Mouse (Mus musculus) cerebellum, adult 8-10 months (tissue): ENCODE data around the gene Hist1h3e.
"Not testable (repeated sequence)": the region's sequence is repeated elsewhere in the genome, so short reads cannot be mapped to it uniquely, and the experiment has no call there.

ENCODE experiments used
- DNase-seq: peaks from one replicate; pipeline ENCODE4 v3.0.0; 2022

The Hist1h3e gene

GRCm38 (mm10) chr13:23561531-23561882 is 662 bp downstream of the Hist1h3e start:
- DNase-seq, result not testable (repeated sequence)

GRCm38 (mm10) chr13:23560699-23561098 is 1.5 kb downstream of the Hist1h3e start:
- DNase-seq, result not testable (repeated sequence)

- no peak for DNase-seq
Measured at GRCm38 (mm10) chr13:23556906-23557305, 5.3 kb downstream of the Hist1h3e start.

- DNase-seq, result peak; percentile 57
Measured at GRCm38 (mm10) chr13:23555839-23556416, 6.2 kb downstream of the Hist1h3e start.

GRCm38 (mm10) chr13:23554925-23555838 is 7.0 kb downstream of the Hist1h3e start:
- peak; percentile 60 for DNase-seq

- no peak for DNase-seq
Measured at GRCm38 (mm10) chr13:23554393-23554792, 7.8 kb downstream of the Hist1h3e start.

GRCm38 (mm10) chr13:23552962-23553361 is 9.2 kb downstream of the Hist1h3e start, which contains the start of gene Hist1h1d:
Hist1h1d (plus strand) TSS chr13:23553262.
- DNase-seq, result no peak

GRCm38 (mm10) chr13:23551931-23552914 is 9.9 kb downstream of the Hist1h3e start:
- DNase-seq, result no peak

GRCm38 (mm10) chr13:23551146-23551834 is 10.9 kb downstream of the Hist1h3e start, which contains the start of gene Hist1h4f:
Hist1h4f (minus strand) TSS chr13:23551648.
- DNase-seq, result peak; percentile 88

GRCm38 (mm10) chr13:23550761-23551145 is 11.4 kb downstream of the Hist1h3e start:
- DNase-seq, result no peak

- DNase-seq, result no peak
Measured at GRCm38 (mm10) chr13:23546694-23547093, 15.5 kb downstream of the Hist1h3e start.

- not testable (repeated sequence) for DNase-seq
Measured at GRCm38 (mm10) chr13:23544787-23545120, 17.4 kb downstream of the Hist1h3e start.

GRCm38 (mm10) chr13:23543965-23544786 is 18.0 kb downstream of the Hist1h3e start, which contains the start of gene Hist1h3f:
Hist1h3f (plus strand) TSS chr13:23544052.
- DNase-seq, result peak; percentile 81

GRCm38 (mm10) chr13:23542999-23543607 is 19.1 kb downstream of the Hist1h3e start, which contains the start of gene Hist1h2bh:
Hist1h2bh (minus strand) TSS chr13:23543392.
- peak; percentile 43 for DNase-seq

GRCm38 (mm10) chr13:23542225-23542980 is 19.8 kb downstream of the Hist1h3e start:
- DNase-seq, result not testable (repeated sequence)

- DNase-seq, result no peak
Measured at GRCm38 (mm10) chr13:23541497-23541896, 20.7 kb downstream of the Hist1h3e start.

GRCm38 (mm10) chr13:23539821-23540220 is 22.3 kb downstream of the Hist1h3e start:
- DNase-seq, result not testable (repeated sequence)

GRCm38 (mm10) chr13:23538249-23538648 is 23.9 kb downstream of the Hist1h3e start:
- no peak for DNase-seq

GRCm38 (mm10) chr13:23537006-23537710 is 25.0 kb downstream of the Hist1h3e start:
- DNase-seq, result no peak
